Mouse (Mus musculus): ENCODE measurements at regions not wholly inside any gene's neighbourhood (a gene's known extent, or its start where the extent isn't known, plus 50 kb on each side); places are given as distances from the start of the nearest gene placed in this dataset.

GRCm38 (mm10) chr10:17550638-17551013 is 172.4 kb upstream of the Cited2 start:
- H3K4me3 ChIP-seq (replicated peaks), result no peak overlapping the region
- no peaks in the 10 kb centered on the region for H3K9me3 ChIP-seq
- TF ChIP-seq FLI1 (IDR thresholded peaks at IDR 0.05; ENCODE audit: low read length) (no peak), GATA1 (IDR thresholded peaks at IDR 0.05; ENCODE audit: borderline replicate concordance, low read length) (no peak)
- H3K4me1 ChIP-seq, result peaks cover 72% of the 10 kb centered on the region
- peaks cover 3% of the 10 kb centered on the region for H3K36me3 ChIP-seq (replicated peaks; ENCODE audit: low read length)
- no peaks in the 10 kb centered on the region for H3K27me3 ChIP-seq (replicated peaks)

- no peaks in the 10 kb centered on the region for H3K27me3 ChIP-seq (replicated peaks)
- peaks cover 65% of the 10 kb centered on the region for H3K4me1 ChIP-seq
- TF ChIP-seq FLI1 (IDR thresholded peaks at IDR 0.05; ENCODE audit: low read length) (no peak), GATA1 (IDR thresholded peaks at IDR 0.05; ENCODE audit: borderline replicate concordance, low read length) (no peak)
- H3K9me3 ChIP-seq, result no peaks in the 10 kb centered on the region
- no peak overlapping the region for H3K4me3 ChIP-seq (replicated peaks)
- H3K36me3 ChIP-seq (replicated peaks; ENCODE audit: low read length), result peaks cover 5% of the 10 kb centered on the region
Observed at GRCm38 (mm10) chr10:17551869-17552268, 171.1 kb upstream of the Cited2 start.

GRCm38 (mm10) chr10:17552277-17552676 is 170.7 kb upstream of the Cited2 start:
- Histone ChIP-seq H3K9me3 (no peaks in the 10 kb centered on the region), H3K36me3 (replicated peaks; ENCODE audit: low read length) (peaks cover 5% of the 10 kb centered on the region), H3K27me3 (replicated peaks) (no peaks in the 10 kb centered on the region), H3K4me1 (peaks cover 62% of the 10 kb centered on the region), H3K4me3 (replicated peaks) (no peak overlapping the region)
- TF ChIP-seq FLI1 (IDR thresholded peaks at IDR 0.05; ENCODE audit: low read length) (no peak), GATA1 (IDR thresholded peaks at IDR 0.05; ENCODE audit: borderline replicate concordance, low read length) (no peak)

GRCm38 (mm10) chr10:17556391-17556790 is 166.6 kb upstream of the Cited2 start:
- H3K4me3 ChIP-seq (replicated peaks), result no peak overlapping the region
- peaks cover 55% of the 10 kb centered on the region for H3K4me1 ChIP-seq
- H3K36me3 ChIP-seq (replicated peaks; ENCODE audit: low read length), result peaks cover 13% of the 10 kb centered on the region
- no peaks in the 10 kb centered on the region for H3K27me3 ChIP-seq (replicated peaks)
- no peaks in the 10 kb centered on the region for H3K9me3 ChIP-seq
- no peak for TF ChIP-seq FLI1 (IDR thresholded peaks at IDR 0.05; ENCODE audit: low read length)
- no peak for TF ChIP-seq GATA1 (IDR thresholded peaks at IDR 0.05; ENCODE audit: borderline replicate concordance, low read length)

- no peak for TF ChIP-seq FLI1 (IDR thresholded peaks at IDR 0.05; ENCODE audit: low read length)
- no peak for TF ChIP-seq GATA1 (IDR thresholded peaks at IDR 0.05; ENCODE audit: borderline replicate concordance, low read length)
- peaks cover 73% of the 10 kb centered on the region for H3K4me1 ChIP-seq
Observed at GRCm38 (mm10) chr10:17559370-17559955, 163.6 kb upstream of the Cited2 start.

GRCm38 (mm10) chr10:17559980-17560379 is 163.0 kb upstream of the Cited2 start:
- no peak for TF ChIP-seq GATA1 (IDR thresholded peaks at IDR 0.05; ENCODE audit: borderline replicate concordance, low read length)
- no peak for TF ChIP-seq FLI1 (IDR thresholded peaks at IDR 0.05; ENCODE audit: low read length)
- Histone ChIP-seq H3K36me3 (replicated peaks; ENCODE audit: low read length) (peaks cover 10% of the 10 kb centered on the region), H3K27me3 (replicated peaks) (no peaks in the 10 kb centered on the region), H3K4me1 (peaks cover 75% of the 10 kb centered on the region), H3K4me3 (replicated peaks) (no peak overlapping the region), H3K9me3 (no peaks in the 10 kb centered on the region)

More at GRCm38 (mm10) chr10:17559370-17559955, 163.6 kb upstream of the Cited2 start:
- H3K4me3 ChIP-seq (replicated peaks), result no peak overlapping the region
- no peaks in the 10 kb centered on the region for H3K27me3 ChIP-seq (replicated peaks)
- H3K9me3 ChIP-seq, result no peaks in the 10 kb centered on the region
- H3K36me3 ChIP-seq (replicated peaks; ENCODE audit: low read length), result peaks cover 10% of the 10 kb centered on the region

- Histone ChIP-seq H3K4me1 (peaks cover 81% of the 10 kb centered on the region), H3K4me3 (replicated peaks) (no peak overlapping the region), H3K27me3 (replicated peaks) (no peaks in the 10 kb centered on the region), H3K9me3 (no peaks in the 10 kb centered on the region), H3K36me3 (replicated peaks; ENCODE audit: low read length) (peaks cover 13% of the 10 kb centered on the region)
- TF ChIP-seq FLI1 (IDR thresholded peaks at IDR 0.05; ENCODE audit: low read length), result no peak
Observed at GRCm38 (mm10) chr10:17561466-17561865, 161.6 kb upstream of the Cited2 start.

GRCm38 (mm10) chr10:17561977-17562376 is 161.0 kb upstream of the Cited2 start:
- peaks cover 12% of the 10 kb centered on the region for H3K36me3 ChIP-seq (replicated peaks; ENCODE audit: low read length)
- H3K4me1 ChIP-seq, result peaks cover 84% of the 10 kb centered on the region
- no peak for TF ChIP-seq FLI1 (IDR thresholded peaks at IDR 0.05; ENCODE audit: low read length)
- no peak for TF ChIP-seq GATA1 (IDR thresholded peaks at IDR 0.05; ENCODE audit: borderline replicate concordance, low read length)
- peak overlapping the region; percentile 83 for H3K4me3 ChIP-seq (replicated peaks)
- H3K27me3 ChIP-seq (replicated peaks), result no peaks in the 10 kb centered on the region
- no peaks in the 10 kb centered on the region for H3K9me3 ChIP-seq

- TF ChIP-seq GATA1 (IDR thresholded peaks at IDR 0.05; ENCODE audit: borderline replicate concordance, low read length) (peak; percentile 65; the same call in 1 of the 3 replicates), FLI1 (IDR thresholded peaks at IDR 0.05; ENCODE audit: low read length) (no peak)
- peaks cover 12% of the 10 kb centered on the region for H3K36me3 ChIP-seq (replicated peaks; ENCODE audit: low read length)
- H3K27me3 ChIP-seq (replicated peaks), result no peaks in the 10 kb centered on the region
- H3K4me1 ChIP-seq, result peaks cover 89% of the 10 kb centered on the region
- peak overlapping the region; percentile 83 for H3K4me3 ChIP-seq (replicated peaks)
- no peaks in the 10 kb centered on the region for H3K9me3 ChIP-seq
Observed at GRCm38 (mm10) chr10:17562410-17563350, 160.3 kb upstream of the Cited2 start.

- TF ChIP-seq GATA1 (IDR thresholded peaks at IDR 0.05; ENCODE audit: borderline replicate concordance, low read length) (no peak), FLI1 (IDR thresholded peaks at IDR 0.05; ENCODE audit: low read length) (no peak)
- peaks cover 89% of the 10 kb centered on the region for H3K4me1 ChIP-seq
- H3K4me3 ChIP-seq (replicated peaks), result peak overlapping the region; percentile 64
- no peaks in the 10 kb centered on the region for H3K9me3 ChIP-seq
- H3K36me3 ChIP-seq (replicated peaks; ENCODE audit: low read length), result peaks cover 8% of the 10 kb centered on the region
- no peaks in the 10 kb centered on the region for H3K27me3 ChIP-seq (replicated peaks)
Observed at GRCm38 (mm10) chr10:17563351-17563749, 159.7 kb upstream of the Cited2 start.

All from megakaryocyte, embryonic 14.5 days (primary cell).